Mouse (Mus musculus): ENCODE measurements around the gene Eprs.

DNA sequence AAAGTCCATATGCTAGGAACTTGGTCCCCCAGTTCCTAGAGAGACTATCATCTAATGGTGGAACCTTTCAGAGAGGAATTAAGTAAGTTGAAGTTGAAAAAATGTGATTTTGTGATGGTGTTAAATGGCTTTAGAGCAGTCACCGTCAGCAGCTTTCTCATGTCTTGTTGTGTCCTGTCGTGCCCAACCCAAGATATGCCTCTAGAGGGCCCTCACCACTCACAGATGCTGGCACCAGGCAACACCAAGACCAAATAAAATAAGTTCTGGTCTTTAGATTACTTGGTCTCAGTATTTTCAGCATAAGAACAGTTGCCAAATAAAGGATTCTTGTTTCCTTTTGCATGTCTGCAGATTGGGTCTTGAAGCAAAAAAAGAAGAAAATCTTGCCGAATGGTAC, 47.0 kb downstream of the Eprs start:
- TF ChIP-seq E2F4 (IDR thresholded peaks at IDR 0.05; ENCODE audit: insufficient read depth), result no peak
- no peak for TF ChIP-seq POLR2A (IDR thresholded peaks at IDR 0.05; ENCODE audit: insufficient read length, low read depth)
- no peak for TF ChIP-seq USF1 (IDR thresholded peaks at IDR 0.05; ENCODE audit: low read depth)
- no peak for TF ChIP-seq POLR2AphosphoS2 (IDR thresholded peaks at IDR 0.05; ENCODE audit: insufficient read length, low read depth)
- TF ChIP-seq MAX (IDR thresholded peaks at IDR 0.05; ENCODE audit: low read depth), result no peak
- no peak for TF ChIP-seq SRF (IDR thresholded peaks at IDR 0.05; ENCODE audit: control insufficient read depth, insufficient read length, low read depth)
- no peak for TF ChIP-seq CEBPB (IDR thresholded peaks at IDR 0.05; ENCODE audit: insufficient read depth, poor library complexity, severe bottlenecking)
- no peak for TF ChIP-seq REST (IDR thresholded peaks at IDR 0.05; ENCODE audit: insufficient read depth, insufficient read length)
- no peak for TF ChIP-seq MYOG (IDR thresholded peaks at IDR 0.05; ENCODE audit: control insufficient read depth in 1 of 3, insufficient read depth in 1 of 3, insufficient read length in 2 of 3, low read depth in 2 of 3)
- TF ChIP-seq MYOD1 (IDR thresholded peaks at IDR 0.05; ENCODE audit: control insufficient read depth in 1 of 3, insufficient read length in 2 of 3, low read depth in 2 of 3), result no peak
- TF ChIP-seq TCF12 (IDR thresholded peaks at IDR 0.05; ENCODE audit: insufficient read depth, poor library complexity, severe bottlenecking), result no peak

Data from myocyte (in vitro differentiated cells).